Mouse (Mus musculus) ES-E14 (cell line): Measurements from ENCODE around the gene Cda. TPM values are rescaled to one million over a fixed set of nuclear protein-coding genes. Genes with fewer than 3 reads are reported as not detected.

Experiments used
- DNase-seq: peaks from one replicate; pipeline ENCODE4 v3.0.0-alpha.2; 2013; ENCODE audit warnings: low read depth, low spot score
- H3K27ac ChIP-seq: 2 replicates; pipeline ENCODE4 v1.5.1; 2012; ENCODE audit warnings: low read depth, mild to moderate bottlenecking, low read length, moderate library complexity, mixed read lengths; ENCODE audit not compliant: poor library complexity, insufficient read depth, severe bottlenecking
- H3K36me3 ChIP-seq: 2 replicates; pipeline ENCODE4 v1.6.1; 2012; ENCODE audit warnings: mild to moderate bottlenecking, low read length, moderate library complexity, mixed read lengths; ENCODE audit not compliant: control insufficient read depth, poor library complexity, insufficient read depth, severe bottlenecking
- H3K4me1 ChIP-seq, 2 experiments: fragments of 150-350 bp in 1 of 2; sonication (generic) in 1 of 2; 2 replicates each; pipeline ENCODE4 v1.6.1; 2012; ENCODE audit warnings: low read length in 2 of 2, mild to moderate bottlenecking in 1 of 2, mixed read lengths in 1 of 2; ENCODE audit not compliant: control insufficient read depth in 2 of 2, insufficient read depth in 2 of 2, poor library complexity in 1 of 2
- H3K4me3 ChIP-seq, 2 experiments: fragments of 150-350 bp in 1 of 2; sonication (generic) in 1 of 2; 2 replicates each; pipeline ENCODE4 v1.5.1; 2012; ENCODE audit warnings: low read length in 2 of 2, low read depth in 1 of 2, mild to moderate bottlenecking in 1 of 2, mixed read lengths in 1 of 2; ENCODE audit not compliant: insufficient read depth in 1 of 2, poor library complexity in 1 of 2, severe bottlenecking in 1 of 2
- H3K9ac ChIP-seq: 2 replicates; pipeline ENCODE4 v1.6.1; 2012; ENCODE audit warnings: low read depth, mild to moderate bottlenecking, low read length, mixed read lengths; ENCODE audit not compliant: poor library complexity, insufficient read depth, severe bottlenecking
- H3K9me3 ChIP-seq: fragments of 150-350 bp; sonication (generic); 2 replicates; pipeline ENCODE4 v1.6.1; 2012; ENCODE audit warnings: low read depth, mild to moderate bottlenecking, low read length; ENCODE audit not compliant: control insufficient read depth, insufficient read depth
- CHD2 ChIP-seq: IDR thresholded peaks from 2 replicates; pipeline ENCODE4 v1.6.1; 2014; ENCODE audit warnings: mild to moderate bottlenecking, low read depth, low read length, inconsistent platforms
- HCFC1 ChIP-seq: IDR thresholded peaks from 2 replicates; pipeline ENCODE4 v1.6.1; 2012; ENCODE audit warnings: low read length, inconsistent platforms, borderline replicate concordance; ENCODE audit not compliant: insufficient read depth
- MAFK ChIP-seq: IDR thresholded peaks from 2 replicates; pipeline ENCODE4 v1.6.1; 2014; ENCODE audit warnings: mild to moderate bottlenecking, low read depth, low read length, inconsistent platforms; ENCODE audit not compliant: insufficient read depth
- ZC3H11A ChIP-seq: IDR thresholded peaks from 2 replicates; pipeline ENCODE4 v1.6.1; 2012; ENCODE audit warnings: low read depth, mild to moderate bottlenecking, inconsistent platforms, low read length, borderline replicate concordance
- ZNF384 ChIP-seq: IDR thresholded peaks from 2 replicates; pipeline ENCODE4 v1.6.1; 2012; ENCODE audit warnings: low read depth, low read length, inconsistent platforms
- in situ Hi-C, 2 experiments: fragments of 600-800 bp; cut with MboI; formaldehyde crosslinking; loops; one replicate each; pipeline ENCODE4 v1.15.1; 2025; ENCODE audit warnings: low sequenced_read_pairs in 2 of 2, inconsistent platforms in 1 of 2; ENCODE audit not compliant: unreplicated experiment in 2 of 2
- total RNA-seq: library from RNA; depleted of rRNA; stranded (reverse); fragments of 300-350 nt; gene quantifications from 2 replicates; pipeline ENCODE4 v1.2.3, GENCODE M21; 2012

Cda gene
- total RNA-seq, 1 experiment: 3.1 TPM

GRCm38 (mm10) chr4:138382462-138382861 is 14.7 kb upstream of the Cda start:
- in situ Hi-C loops: no loop called here
- H3K9ac ChIP-seq: no peak overlapping the region
- H3K4me1 ChIP-seq: peaks cover 0 to 14% of the 10 kb centered on the region in 2 experiments; a peak in 1 of 4 replicates
- DNase-seq: no peak
- no peaks in the 10 kb centered on the region for H3K36me3 ChIP-seq
- no peak for TF ChIP-seq MAFK
- no peak for TF ChIP-seq CHD2
- H3K27ac ChIP-seq: no peak overlapping the region
- H3K4me3 ChIP-seq: no peak overlapping the region
- no peaks in the 10 kb centered on the region for H3K9me3 ChIP-seq

GRCm38 (mm10) chr4:138380132-138380689 is 12.4 kb upstream of the Cda start:
- TF ChIP-seq ZC3H11A: no peak
- no peak for TF ChIP-seq HCFC1
- TF ChIP-seq ZNF384: no peak
- no peak for TF ChIP-seq CHD2
- no peak for TF ChIP-seq MAFK
- no peak overlapping the region for H3K4me3 ChIP-seq
- no peaks in the 10 kb centered on the region for H3K36me3 ChIP-seq
- DNase-seq: no peak
- no peaks in the 10 kb centered on the region for H3K9me3 ChIP-seq
- in situ Hi-C loops: no loop called here
- no peak overlapping the region for H3K27ac ChIP-seq
- no peak overlapping the region for H3K9ac ChIP-seq
- H3K4me1 ChIP-seq: peaks cover 0 to 12% of the 10 kb centered on the region in 2 experiments; a peak in 1 of 4 replicates

- Histone ChIP-seq H3K36me3 (no peaks in the 10 kb centered on the region), H3K27ac (no peak overlapping the region), H3K4me1 (peaks cover 0 to 10% of the 10 kb centered on the region in 2 experiments; a peak in 1 of 4 replicates), H3K9ac (no peak overlapping the region), H3K4me3 (no peak overlapping the region), H3K9me3 (no peaks in the 10 kb centered on the region)
- no peak for DNase-seq
- in situ Hi-C loops: no loop called here
- TF ChIP-seq CHD2: no peak
- no peak for TF ChIP-seq ZNF384
- TF ChIP-seq ZC3H11A: peak; percentile 40; the same call in 1 of the 2 replicates
- TF ChIP-seq HCFC1: no peak
- TF ChIP-seq MAFK: peak; percentile 87
Measured at GRCm38 (mm10) chr4:138379091-138379840, 11.5 kb upstream of the Cda start.

- peak; percentile 47 for DNase-seq
- Histone ChIP-seq H3K9ac (no peak overlapping the region), H3K4me3 (no peak overlapping the region), H3K4me1 (peaks cover 0 to 2% of the 10 kb centered on the region in 2 experiments; a peak in 1 of 4 replicates), H3K36me3 (no peaks in the 10 kb centered on the region), H3K27ac (no peak overlapping the region), H3K9me3 (no peaks in the 10 kb centered on the region)
- in situ Hi-C loops: no loop called here
- TF ChIP-seq MAFK (no peak), ZC3H11A (no peak), CHD2 (no peak), ZNF384 (no peak), HCFC1 (no peak)
Measured at GRCm38 (mm10) chr4:138377526-138377925, 9.7 kb upstream of the Cda start.
